Comparison of ENCODE assay signal across 9 mouse cellular contexts in the genomic region with DNA sequence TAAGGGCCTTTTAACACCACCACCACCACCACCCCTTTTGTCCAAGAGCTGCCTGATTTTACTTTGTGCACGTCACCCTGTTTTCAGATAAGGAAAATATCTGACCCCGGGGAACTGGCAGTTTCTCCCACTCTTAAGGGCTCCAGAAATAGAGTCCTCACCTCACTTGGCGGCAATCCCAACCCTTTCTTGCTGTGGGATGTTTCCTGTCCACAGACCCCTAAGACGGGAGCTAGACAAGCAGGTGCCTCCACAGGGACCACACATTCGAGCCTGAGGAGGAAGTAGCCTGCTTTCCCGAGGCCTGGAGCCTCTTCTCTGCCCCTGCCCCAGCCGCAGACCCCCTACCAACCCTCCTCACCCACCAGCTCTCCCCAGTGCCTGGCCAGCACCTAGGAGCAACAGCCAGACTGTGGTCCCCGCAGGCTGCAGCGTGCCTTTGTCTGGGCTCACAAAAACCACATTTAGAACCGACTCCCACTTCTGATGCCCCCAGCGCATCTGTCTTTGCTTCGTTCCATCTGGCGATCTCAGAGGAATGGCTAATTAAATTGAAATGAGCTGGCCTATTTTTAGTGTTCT. TPM values are rescaled to one million over a fixed set of nuclear protein-coding genes. Genes with fewer than 3 reads are reported as not detected.
DNase-seq lines count a peak whose midpoint lies in the region; ATAC-seq lines count a peak whose summit lies in the region.
"Had no signal": no experiment of that assay in that cellular context is flagged by ENCODE, and none has a peak within 500 bp of the region (broad histone marks: within the 10 kb centered on the region; RNA-seq: fewer than 3 reads in every experiment).

No protein-coding gene starts in this region.

- intact Hi-C loops in heart, postnatal 14 days (cut with DNase I) = loop anchor here (2.0 to 10.0 kb wide), 3 partner anchors 22 to 144 kb away; a partner anchor contains a TSS
- intact Hi-C loops in left cerebral cortex, postnatal 36 days (cut with DNase I) = loop anchor here (1.0 to 5.0 kb wide), 4 partner anchors 22 to 146 kb away; a partner anchor contains a TSS

- no peak overlapping the region for H3K4me2 ChIP-seq in embryonic facial prominence, embryonic 13.5 days
- H3K4me2 ChIP-seq: liver, embryonic 13.5 days had no signal

- H3K4me3 ChIP-seq in embryonic facial prominence, embryonic 13.5 days = no peak overlapping the region
- H3K4me3 ChIP-seq: liver, embryonic 13.5 days had no signal

- no peak overlapping the region for H3K9ac ChIP-seq in embryonic facial prominence, embryonic 13.5 days
- H3K9ac ChIP-seq: liver, embryonic 13.5 days had no signal

- H3K27ac ChIP-seq in embryonic facial prominence, embryonic 13.5 days = peak overlapping the region; percentile 35; the same call in 1 of the 2 replicates
- H3K27ac ChIP-seq: liver, embryonic 13.5 days had no signal

- H3K36me3 ChIP-seq in embryonic facial prominence, embryonic 13.5 days = no peaks in the 10 kb centered on the region
- H3K36me3 ChIP-seq: liver, embryonic 13.5 days had no signal

- H3K27me3 ChIP-seq in embryonic facial prominence, embryonic 13.5 days = 0 out of 2 replicates have a peak, but pooled peaks cover 3% of the 10 kb centered on the region
- H3K27me3 ChIP-seq: liver, embryonic 13.5 days had no signal

- ATAC-seq in embryonic facial prominence, embryonic 13.5 days (ENCODE audit: insufficient number of reproducible peaks, insufficient read depth, low FRiP score, low TSS enrichment, low read depth) = no peak

- H3K9me3 ChIP-seq in embryonic facial prominence, embryonic 13.5 days = no peaks in the 10 kb centered on the region
- H3K9me3 ChIP-seq: liver, embryonic 13.5 days had no signal

- peak; percentile 27 to 34 for DNase-seq in cerebellum, adult 18-20 months
- DNase-seq in cerebellum, adult 11 months = no peak
- peak; percentile 59 to 70 for DNase-seq in heart, postnatal 14 days
- DNase-seq in left cerebral cortex, postnatal 36 days (ENCODE audit: low spot score in 2 of 2) = peak; percentile 83 to 84
- no peak for DNase-seq in gastrocnemius, postnatal 25 days
- no peak for DNase-seq in adrenal gland, postnatal 36 days
- DNase-seq in urinary bladder, adult 2 months (ENCODE audit: low spot score) = no peak

- H3K4me1 ChIP-seq in embryonic facial prominence, embryonic 13.5 days = peaks cover 10% of the 10 kb centered on the region

- WGBS in embryonic facial prominence, embryonic 13.5 days = 40% methylated on average over 13 of the region's 13 CpGs

RNA-seq across cellular contexts. Expression of a gene that starts 18.9 kb away (rescaled TPM):
- 39.8 and 40.4 TPM in 2 replicates for polyA plus RNA-seq in embryonic facial prominence, embryonic 13.5 days (2015; fragmentation: Nextera tagmentation; extraction: Ambion mirVana)
- 100 to 1,000 TPM; 209 to 221 TPM for total RNA-seq in heart, postnatal 14 days (2021)
- 10 to 100 TPM; 26.3 to 30.7 TPM for total RNA-seq in left cerebral cortex, postnatal 36 days (2021)
- total RNA-seq in gastrocnemius, postnatal 25 days (2021) = 100 to 1,000 TPM; 193 to 219 TPM
- total RNA-seq in adrenal gland, postnatal 36 days (2021) = 100 to 1,000 TPM; 205 to 213 TPM
- 77.4 and 86.8 TPM in 2 replicates for polyA plus RNA-seq in urinary bladder, adult 2 months (2012; rRNA removed)

RNA-seq across cellular contexts. Expression of a gene that starts 21.6 kb away (rescaled TPM):
- 3.3 and 3.9 TPM in 2 replicates for polyA plus RNA-seq in embryonic facial prominence, embryonic 13.5 days (2015; fragmentation: Nextera tagmentation; extraction: Ambion mirVana)
- under 1 TPM; 0.37 to 0.53 TPM for total RNA-seq in heart, postnatal 14 days (2021)
- 10 to 100 TPM in 1 of 2 experiments, 1 to 10 TPM in 1; 8.1 to 14.0 TPM for total RNA-seq in left cerebral cortex, postnatal 36 days (2021)
- total RNA-seq in gastrocnemius, postnatal 25 days (2021) = not detected
- 1 to 10 TPM; 4.3 to 7.3 TPM for total RNA-seq in adrenal gland, postnatal 36 days (2021)
- 0.47 and 0.52 TPM in 2 replicates for polyA plus RNA-seq in urinary bladder, adult 2 months (2012; rRNA removed)

RNA-seq across cellular contexts. Expression of a gene that starts 36.5 kb away (rescaled TPM):
- 61.3 and 68.7 TPM in 2 replicates for polyA plus RNA-seq in embryonic facial prominence, embryonic 13.5 days (2015; fragmentation: Nextera tagmentation; extraction: Ambion mirVana)
- total RNA-seq in heart, postnatal 14 days (2021) = 10 to 100 TPM; 36.4 to 38.2 TPM
- total RNA-seq in left cerebral cortex, postnatal 36 days (2021) = 10 to 100 TPM; 31.6 to 38.6 TPM
- 10 to 100 TPM; 25.8 to 30.0 TPM for total RNA-seq in gastrocnemius, postnatal 25 days (2021)
- 10 to 100 TPM; 34.8 to 46.9 TPM for total RNA-seq in adrenal gland, postnatal 36 days (2021)
- 39.3 and 45.1 TPM in 2 replicates for polyA plus RNA-seq in urinary bladder, adult 2 months (2012; rRNA removed)

Comparison
In these comparisons a context has a peak if more than half of its experiments do, and no peak if none do; other contexts are left out.
1. DNase-seq: peak in cerebellum, adult 18-20 months (2 of 2), heart, postnatal 14 days (2 of 2) and left cerebral cortex, postnatal 36 days (2 of 2); none in cerebellum, adult 11 months (single experiment), gastrocnemius, postnatal 25 days (single experiment), adrenal gland, postnatal 36 days (0 of 2) and urinary bladder, adult 2 months (single experiment).
2. RNA of a gene that starts 18.9 kb away (total RNA-seq): 209 to 221 TPM in heart, postnatal 14 days, 193 to 219 TPM in gastrocnemius, postnatal 25 days and 205 to 213 TPM in adrenal gland, postnatal 36 days; 26.3 to 30.7 TPM in left cerebral cortex, postnatal 36 days; every median in the first group is over 4 times any median in the second.